Mouse (Mus musculus) liver, embryonic 13.5 days (tissue): ENCODE results near the gene Pald1. TPM values are rescaled to one million over a fixed set of nuclear protein-coding genes. Genes with fewer than 3 reads are reported as not detected.
A peak's percentile ranks its signal among the peaks of the same experiment; 100 is the strongest.

Source experiments
- ATAC-seq: fragments of 200-750 bp; cut with Nextera tagmentation; 2 replicates; pipeline ENCODE4 v1.8.0; 2017; ENCODE audit warnings: low read depth, mild to moderate bottlenecking, moderate number of reproducible peaks, moderate library complexity
- DNase-seq: peaks from one replicate; pipeline ENCODE4 v3.0.0; 2022
- H3K27ac ChIP-seq: fragments of 300-500 bp; sonication (generic); 2 replicates; pipeline ENCODE4 v1.5.1; 2015; ENCODE audit warnings: moderate library complexity, mild to moderate bottlenecking, inconsistent platforms
- H3K27me3 ChIP-seq: fragments of 300-500 bp; sonication (generic); 2 replicates; pipeline ENCODE4 v1.6.1; 2015; ENCODE audit warnings: mild to moderate bottlenecking, inconsistent platforms
- H3K36me3 ChIP-seq: fragments of 300-500 bp; sonication (generic); 2 replicates; pipeline ENCODE4 v1.6.1; 2015; ENCODE audit warnings: mild to moderate bottlenecking, inconsistent platforms
- H3K4me1 ChIP-seq: fragments of 300-500 bp; sonication (generic); replicated peaks from 2 replicates; pipeline ENCODE4 v1.6.1; 2015; ENCODE audit warnings: inconsistent platforms
- H3K4me2 ChIP-seq: fragments of 300-500 bp; sonication (generic); 2 replicates; pipeline ENCODE4 v1.6.1; 2015; ENCODE audit warnings: inconsistent platforms, mild to moderate bottlenecking, moderate library complexity
- H3K4me3 ChIP-seq: fragments of 300-500 bp; sonication (generic); replicated peaks from 2 replicates; pipeline ENCODE4 v1.5.1; 2015; ENCODE audit warnings: mild to moderate bottlenecking, inconsistent platforms
- H3K9ac ChIP-seq: fragments of 300-500 bp; sonication (generic); 2 replicates; pipeline ENCODE4 v1.6.1; 2015; ENCODE audit warnings: mild to moderate bottlenecking, inconsistent platforms
- H3K9me3 ChIP-seq: fragments of 300-500 bp; sonication (generic); replicated peaks from 2 replicates; pipeline ENCODE4 v1.6.1; 2016; ENCODE audit warnings: inconsistent platforms
- WGBS: fragments of 180-500 bp; shearing (Covaris S2); methylation state at CpG from one replicate; pipeline ENCODE4 v1.1.7; 2015; ENCODE audit not compliant: insufficient replicate concordance; 5-methylcytosine and 5-hydroxymethylcytosine counted together
- polyA plus RNA-seq: library from polyadenylated mRNA; unstranded; fragments of >200 nt; fragmentation: Nextera tagmentation; extraction: Ambion mirVana; gene quantifications from 2 replicates; pipeline ENCODE4 v1.2.1, GENCODE M21; 2015

The Pald1 gene
- 6.1 and 7.7 TPM in 2 replicates for polyA plus RNA-seq

DNA sequence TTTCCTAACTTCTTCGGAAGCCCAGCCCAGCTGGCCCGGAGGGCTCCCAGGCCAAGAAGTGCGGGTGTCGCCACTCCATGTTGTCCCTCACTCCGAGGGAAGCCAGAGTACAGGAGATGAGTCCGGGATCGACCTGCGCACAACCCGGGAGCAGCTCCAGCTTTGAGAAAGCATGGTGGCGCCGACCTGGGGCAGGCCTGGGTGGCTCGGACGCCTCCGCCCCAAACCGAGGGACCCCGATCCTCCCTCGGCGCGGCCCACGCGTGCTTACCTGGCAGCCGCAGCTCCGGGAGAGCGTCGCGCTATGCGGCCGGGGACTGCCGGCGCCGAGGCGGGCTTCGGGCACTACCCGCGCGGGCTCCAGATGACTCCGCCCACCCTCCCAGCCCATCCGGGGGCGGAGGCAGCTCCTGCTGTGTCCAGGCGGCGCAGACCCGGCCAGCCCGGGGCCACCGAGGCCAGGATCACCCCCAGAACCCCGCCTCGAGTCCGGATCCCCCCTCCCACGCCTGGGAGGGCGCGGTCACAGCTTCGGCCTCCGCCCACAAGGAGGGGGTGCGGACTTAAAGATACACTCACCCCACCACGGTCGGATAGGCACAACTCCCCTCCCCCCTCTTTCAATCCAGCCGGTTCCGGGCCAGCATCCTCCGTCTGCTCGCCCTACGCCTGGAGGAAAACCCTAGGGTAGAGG lies at the start of gene Pald1:
Gene Pald1, minus strand, starts transcription at position 510 of the 694 bp plus-strand sequence.
- ATAC-seq, result peak; percentile 76
- whole genome bisulfite sequencing, result under 1% methylated on average over 59 of the region's 60 CpGs
- H3K4me3 ChIP-seq, result peak within 1 kb of the TSS; percentile 63
- peaks cover 66% of the 10 kb centered on the region for H3K27me3 ChIP-seq
- DNase-seq, result peak; percentile 33
- H3K36me3 ChIP-seq, result no peaks in the 10 kb centered on the region
- peaks cover 52% of the 10 kb centered on the region for H3K4me1 ChIP-seq
- peak within 1 kb of the TSS; percentile 32 for H3K27ac ChIP-seq
- no peaks in the 10 kb centered on the region for H3K9me3 ChIP-seq
- H3K4me2 ChIP-seq, result peak within 1 kb of the TSS; percentile 75
- H3K9ac ChIP-seq, result peak within 1 kb of the TSS; percentile 71

DNA sequence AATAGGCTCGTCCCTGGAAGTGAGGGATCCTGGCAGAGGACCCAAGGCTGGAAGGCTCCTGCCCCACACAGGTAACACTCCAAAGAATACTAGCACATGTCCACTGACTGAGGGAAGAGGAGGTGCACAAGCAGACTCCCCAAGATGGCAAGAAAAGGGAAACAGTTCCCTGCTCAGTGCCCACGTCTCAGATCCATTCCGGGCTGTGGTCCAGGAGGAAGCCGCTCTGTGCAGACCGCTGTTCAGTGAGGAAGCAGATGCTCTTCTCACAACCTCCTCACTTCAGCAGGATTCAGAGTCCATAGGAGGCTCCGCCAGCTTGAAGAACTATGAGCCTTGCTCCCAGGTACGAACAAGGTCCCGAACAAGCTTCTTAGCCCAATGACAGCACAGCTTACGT lies 48.0 kb upstream of the Pald1 start:
- WGBS, result 90% methylated on average over 9 of the region's 9 CpGs
- no peak overlapping the region for H3K4me2 ChIP-seq
- DNase-seq, result no peak
- no peak for ATAC-seq
- H3K4me1 ChIP-seq, result peaks cover 22% of the 10 kb centered on the region
- H3K27ac ChIP-seq, result no peak overlapping the region
- no peak overlapping the region for H3K4me3 ChIP-seq
- no peaks in the 10 kb centered on the region for H3K9me3 ChIP-seq
- no peaks in the 10 kb centered on the region for H3K27me3 ChIP-seq
- H3K36me3 ChIP-seq, result peaks cover 67% of the 10 kb centered on the region
- H3K9ac ChIP-seq, result no peak overlapping the region

DNA sequence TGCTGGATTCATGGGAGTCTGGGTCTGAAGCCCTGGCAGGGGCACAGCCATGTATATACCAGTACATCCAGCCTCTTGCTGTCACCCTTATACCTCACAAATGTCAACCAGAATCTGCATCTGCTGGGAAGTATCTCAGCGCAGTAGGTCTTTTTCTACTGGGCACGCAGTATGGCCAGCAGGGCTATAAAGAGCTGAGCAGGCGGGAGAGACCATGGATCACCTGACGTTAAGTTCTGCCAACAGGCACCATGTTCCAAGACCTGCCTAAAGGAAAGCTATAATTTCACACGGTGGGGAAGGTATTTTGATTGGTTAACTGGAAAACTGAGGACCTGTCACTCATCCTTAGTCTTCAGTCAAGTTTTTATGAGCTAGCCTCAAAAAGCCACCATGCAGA lies 45.7 kb upstream of the Pald1 start:
- H3K27me3 ChIP-seq, result no peaks in the 10 kb centered on the region
- DNase-seq, result no peak
- no peak overlapping the region for H3K4me2 ChIP-seq
- H3K4me3 ChIP-seq, result no peak overlapping the region
- ATAC-seq, result no peak
- 90% methylated on average over 5 of the region's 5 CpGs for WGBS
- no peaks in the 10 kb centered on the region for H3K9me3 ChIP-seq
- peaks cover 44% of the 10 kb centered on the region for H3K36me3 ChIP-seq
- no peak overlapping the region for H3K27ac ChIP-seq
- H3K9ac ChIP-seq, result no peak overlapping the region
- H3K4me1 ChIP-seq, result peaks cover 45% of the 10 kb centered on the region

DNA sequence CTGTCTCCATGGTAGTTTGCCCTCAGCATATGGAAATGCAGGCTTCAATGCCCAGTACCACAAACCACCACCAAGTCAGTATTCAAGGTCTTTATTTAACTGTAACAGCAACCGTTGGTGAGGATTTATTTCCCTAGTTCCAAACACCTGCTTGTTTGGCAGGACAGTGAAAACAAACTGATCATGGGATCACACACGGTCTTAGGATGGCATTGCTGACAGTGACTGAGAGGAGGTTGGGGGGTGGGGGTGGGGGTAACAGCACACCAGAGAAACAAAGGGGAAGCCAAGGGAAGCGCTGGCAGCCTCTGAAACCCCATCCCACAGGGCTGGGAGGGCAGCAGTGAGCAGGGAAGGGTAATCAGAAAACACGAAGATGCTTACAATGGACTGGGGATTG lies 45.1 kb upstream of the Pald1 start:
- ATAC-seq, result no peak
- WGBS, result 63% methylated on average over 4 of the region's 4 CpGs
- no peak overlapping the region for H3K4me2 ChIP-seq
- H3K9me3 ChIP-seq, result no peaks in the 10 kb centered on the region
- peaks cover 48% of the 10 kb centered on the region for H3K4me1 ChIP-seq
- no peak overlapping the region for H3K9ac ChIP-seq
- peaks cover 38% of the 10 kb centered on the region for H3K36me3 ChIP-seq
- H3K27ac ChIP-seq, result no peak overlapping the region
- no peaks in the 10 kb centered on the region for H3K27me3 ChIP-seq
- DNase-seq, result no peak
- H3K4me3 ChIP-seq, result no peak overlapping the region

DNA sequence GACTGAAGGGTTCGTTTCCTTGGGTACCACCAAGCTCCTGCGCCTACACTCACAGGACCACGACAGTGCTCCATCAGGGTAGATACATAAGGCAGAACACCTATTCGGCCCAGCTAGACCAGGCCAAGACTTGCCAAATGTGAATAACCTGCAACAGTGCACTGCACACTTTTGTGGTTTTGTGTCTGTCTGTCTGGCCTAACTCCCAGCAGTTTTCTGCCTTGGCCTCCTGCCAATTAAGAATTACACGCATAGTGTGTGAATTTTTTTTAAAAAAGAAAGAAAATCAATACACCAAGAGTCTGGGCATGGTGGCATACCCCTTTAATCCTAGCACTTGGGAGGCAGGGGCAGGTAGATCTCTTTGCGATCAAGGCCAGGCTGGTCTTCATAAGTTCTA lies 44.6 kb upstream of the Pald1 start:
- Histone ChIP-seq H3K4me2 (no peak overlapping the region), H3K4me1 (peaks cover 53% of the 10 kb centered on the region), H3K9ac (no peak overlapping the region), H3K9me3 (no peaks in the 10 kb centered on the region), H3K27me3 (no peaks in the 10 kb centered on the region), H3K36me3 (peaks cover 34% of the 10 kb centered on the region), H3K4me3 (no peak overlapping the region), H3K27ac (0 out of 2 replicates have a peak overlapping the region, but pooled peaks have one; percentile 71)
- ATAC-seq (no peak), DNase-seq (no peak)
- 79% methylated on average over 6 of the region's 6 CpGs for WGBS

DNA sequence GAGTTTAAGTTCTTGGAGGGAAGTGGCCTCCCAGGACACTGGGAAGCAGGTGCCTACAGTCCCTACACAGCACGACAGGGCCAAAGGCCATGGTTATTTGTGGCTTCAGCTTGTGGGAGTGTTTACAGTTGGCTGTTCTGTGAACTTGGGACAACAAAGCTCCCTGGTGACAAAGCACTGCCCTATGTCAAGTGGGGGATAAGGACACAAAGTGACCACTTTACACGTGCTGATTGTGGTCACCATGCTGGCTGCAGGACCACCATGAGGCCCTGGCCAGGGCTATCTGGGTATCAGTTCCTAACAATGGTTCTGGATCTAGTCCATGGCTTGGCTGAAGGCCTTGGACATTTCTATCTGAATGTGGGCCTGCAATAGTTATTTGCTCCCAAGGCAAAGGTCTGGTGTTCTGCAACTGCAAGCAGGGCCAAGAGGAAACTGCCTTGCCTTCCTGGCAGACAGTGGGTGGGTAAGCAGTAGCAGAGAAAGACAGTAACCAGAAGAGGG lies 43.0 kb upstream of the Pald1 start:
- Histone ChIP-seq H3K9ac (no peak overlapping the region), H3K27me3 (peaks cover 1% of the 10 kb centered on the region; the same call in 1 of the 2 replicates), H3K4me1 (peaks cover 54% of the 10 kb centered on the region), H3K27ac (peak overlapping the region; percentile 71), H3K4me3 (no peak overlapping the region), H3K36me3 (peaks cover 21% of the 10 kb centered on the region), H3K9me3 (no peaks in the 10 kb centered on the region), H3K4me2 (no peak overlapping the region)
- WGBS, result 47% methylated on average over 2 of the region's 2 CpGs
- DNase-seq, result no peak
- ATAC-seq, result peak; percentile 49

DNA sequence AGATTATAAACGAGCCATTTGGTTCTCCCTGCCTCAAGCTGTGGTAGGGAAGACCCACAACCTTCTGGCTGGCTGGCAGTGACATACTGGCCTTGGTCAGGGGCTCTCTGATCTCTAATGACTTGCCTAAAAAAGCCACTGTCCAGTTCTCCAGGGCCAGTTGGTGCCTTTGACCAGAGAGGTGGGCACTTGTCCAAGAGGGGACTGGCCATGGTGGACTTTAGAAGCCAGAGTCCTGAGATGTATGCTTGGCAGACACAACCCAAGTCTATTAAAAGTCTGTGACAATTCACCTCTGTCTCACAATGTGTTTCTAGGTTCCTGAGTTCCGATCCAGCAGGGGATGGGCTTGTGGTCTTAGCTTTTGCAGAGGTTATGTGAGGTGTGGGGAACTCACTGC lies 41.7 kb upstream of the Pald1 start:
- no peak overlapping the region for H3K27ac ChIP-seq
- 62% methylated on average over 2 of the region's 2 CpGs for WGBS
- peaks cover 59% of the 10 kb centered on the region for H3K4me1 ChIP-seq
- H3K9me3 ChIP-seq, result no peaks in the 10 kb centered on the region
- H3K9ac ChIP-seq, result no peak overlapping the region
- ATAC-seq, result no peak
- peaks cover 14% of the 10 kb centered on the region for H3K27me3 ChIP-seq
- H3K36me3 ChIP-seq, result peaks cover 9% of the 10 kb centered on the region
- no peak overlapping the region for H3K4me2 ChIP-seq
- no peak for DNase-seq
- no peak overlapping the region for H3K4me3 ChIP-seq

DNA sequence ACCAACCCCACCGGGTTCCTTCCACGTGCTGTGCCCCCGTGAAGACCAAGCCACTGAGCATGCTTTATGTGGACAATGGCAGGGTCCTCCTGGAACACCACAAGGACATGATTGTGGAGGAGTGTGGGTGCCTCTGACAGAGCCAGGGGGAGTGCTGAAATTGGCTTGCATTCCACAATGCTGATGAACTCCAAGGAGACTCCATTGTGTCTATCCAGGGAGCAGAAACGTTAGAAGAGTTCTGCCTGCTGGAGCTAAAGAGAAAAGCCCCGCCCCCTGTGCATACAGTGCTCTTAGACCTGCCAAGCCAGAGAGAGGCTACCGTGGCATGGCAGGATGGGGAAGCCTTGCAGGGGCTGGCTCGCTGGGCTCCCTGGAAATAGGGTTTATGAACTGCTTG lies 41.2 kb upstream of the Pald1 start:
- Histone ChIP-seq H3K4me1 (peaks cover 64% of the 10 kb centered on the region), H3K36me3 (peaks cover 3% of the 10 kb centered on the region; the same call in 1 of the 2 replicates), H3K27ac (no peak overlapping the region), H3K4me3 (no peak overlapping the region), H3K9me3 (no peaks in the 10 kb centered on the region), H3K4me2 (no peak overlapping the region), H3K9ac (no peak overlapping the region), H3K27me3 (peaks cover 19% of the 10 kb centered on the region)
- DNase-seq (no peak), ATAC-seq (no peak)
- 24% methylated on average over 7 of the region's 7 CpGs for WGBS

DNA sequence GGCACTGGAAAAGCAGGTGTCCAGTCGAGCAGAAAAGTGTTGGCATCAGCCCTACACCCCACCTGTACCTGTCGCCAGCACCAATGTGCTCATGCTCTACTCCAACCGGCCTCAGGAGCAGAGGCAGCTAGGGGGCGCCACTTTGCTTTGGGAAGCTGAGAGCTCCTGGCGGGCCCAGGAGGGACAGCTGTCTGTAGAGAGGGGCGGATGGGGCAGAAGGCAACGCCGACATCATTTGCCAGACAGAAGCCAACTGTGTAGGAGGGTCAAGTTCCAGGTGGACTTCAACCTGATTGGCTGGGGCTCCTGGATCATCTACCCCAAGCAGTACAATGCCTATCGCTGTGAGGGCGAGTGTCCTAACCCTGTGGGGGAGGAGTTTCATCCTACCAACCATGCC lies 40.0 kb upstream of the Pald1 start:
- WGBS, result 51% methylated on average over 10 of the region's 10 CpGs

DNA sequence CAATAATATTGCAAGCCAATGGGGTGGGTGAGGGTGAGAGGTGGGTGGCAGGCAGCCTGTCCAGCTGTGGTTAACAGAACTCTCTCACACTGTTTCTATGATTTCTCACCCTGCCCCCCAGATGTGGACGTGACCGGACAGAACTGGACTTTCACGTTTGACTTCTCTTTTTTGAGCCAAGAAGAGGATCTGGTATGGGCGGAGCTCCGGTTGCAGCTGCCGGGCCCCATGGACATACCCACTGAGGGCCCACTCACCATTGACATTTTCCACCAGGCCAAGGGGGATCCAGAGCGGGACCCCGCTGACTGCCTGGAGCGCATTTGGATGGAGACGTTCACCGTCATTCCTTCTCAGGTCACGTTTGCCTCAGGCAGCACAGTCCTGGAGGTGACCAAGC lies 39.5 kb upstream of the Pald1 start:
- H3K4me1 ChIP-seq, result peaks cover 70% of the 10 kb centered on the region
- no peak overlapping the region for H3K27ac ChIP-seq
- 54% methylated on average over 12 of the region's 12 CpGs for WGBS
- H3K27me3 ChIP-seq, result peaks cover 36% of the 10 kb centered on the region
- ATAC-seq, result no peak
- H3K4me3 ChIP-seq, result no peak overlapping the region
- no peak overlapping the region for H3K4me2 ChIP-seq
- H3K9me3 ChIP-seq, result no peaks in the 10 kb centered on the region
- no peak overlapping the region for H3K9ac ChIP-seq
- H3K36me3 ChIP-seq, result no peaks in the 10 kb centered on the region
- no peak for DNase-seq

More for the DNA sequence above, 40.0 kb upstream of the Pald1 start:
- H3K9ac ChIP-seq, result no peak overlapping the region
- no peak overlapping the region for H3K4me2 ChIP-seq
- peaks cover 70% of the 10 kb centered on the region for H3K4me1 ChIP-seq
- H3K9me3 ChIP-seq, result no peaks in the 10 kb centered on the region
- ATAC-seq, result peak; percentile 11; the same call in 1 of the 2 replicates
- no peak for DNase-seq
- H3K4me3 ChIP-seq, result no peak overlapping the region
- H3K27me3 ChIP-seq, result peaks cover 31% of the 10 kb centered on the region
- no peak overlapping the region for H3K27ac ChIP-seq
- no peaks in the 10 kb centered on the region for H3K36me3 ChIP-seq

DNA sequence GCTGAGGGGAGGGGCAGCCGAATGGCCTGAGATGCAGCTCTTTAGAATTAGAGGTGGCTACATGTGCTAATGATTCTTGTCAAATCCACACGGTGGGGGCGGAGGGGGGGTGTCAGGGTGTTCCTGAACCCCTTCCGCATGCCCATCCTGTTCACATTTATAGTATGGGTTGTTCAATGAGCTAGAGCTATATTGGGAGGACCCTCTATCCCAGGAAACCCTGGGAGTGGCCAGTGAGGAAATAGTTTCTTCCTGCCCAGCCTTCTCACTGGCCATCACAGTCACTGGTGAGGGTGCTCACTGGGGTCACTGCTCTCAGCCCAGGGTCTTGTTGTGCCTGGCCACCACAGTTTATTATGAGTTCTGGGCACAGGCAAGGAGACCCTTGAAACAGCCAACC lies 36.7 kb upstream of the Pald1 start:
- no peak for DNase-seq
- H3K9ac ChIP-seq, result no peak overlapping the region
- H3K4me2 ChIP-seq, result no peak overlapping the region
- no peaks in the 10 kb centered on the region for H3K9me3 ChIP-seq
- peaks cover 60% of the 10 kb centered on the region for H3K27me3 ChIP-seq
- no peak overlapping the region for H3K27ac ChIP-seq
- H3K36me3 ChIP-seq, result no peaks in the 10 kb centered on the region
- no peak overlapping the region for H3K4me3 ChIP-seq
- H3K4me1 ChIP-seq, result peaks cover 66% of the 10 kb centered on the region
- 34% methylated on average over 4 of the region's 4 CpGs for WGBS
- no peak for ATAC-seq

DNA sequence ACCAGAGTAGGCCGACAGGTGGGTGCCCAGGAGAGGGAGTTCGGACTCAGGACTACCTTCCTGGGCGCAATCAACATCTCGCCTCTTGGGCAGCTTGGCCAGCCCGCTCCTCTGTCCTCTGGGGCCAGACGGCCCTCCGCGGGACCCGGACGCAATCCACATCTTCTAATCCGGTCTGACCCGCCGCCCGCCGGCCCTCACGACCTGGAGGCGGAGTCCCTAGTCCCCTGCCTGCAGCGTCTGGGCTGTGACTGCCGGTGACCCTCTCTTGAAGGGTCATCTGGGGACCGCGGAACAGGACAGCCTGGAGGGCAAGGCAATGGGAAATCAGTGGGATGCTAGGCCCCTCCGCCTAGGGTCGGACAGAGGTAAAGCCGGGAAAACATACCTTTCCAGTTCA lies 35.8 kb upstream of the Pald1 start:
- Histone ChIP-seq H3K27ac (no peak overlapping the region), H3K4me3 (peak overlapping the region; percentile 26), H3K4me1 (peaks cover 66% of the 10 kb centered on the region), H3K9ac (no peak overlapping the region), H3K27me3 (peaks cover 60% of the 10 kb centered on the region), H3K36me3 (no peaks in the 10 kb centered on the region), H3K4me2 (peak overlapping the region; percentile 68; the same call in 1 of the 2 replicates), H3K9me3 (no peaks in the 10 kb centered on the region)
- no peak for DNase-seq
- 8% methylated on average over 24 of the region's 24 CpGs for WGBS
- ATAC-seq, result no peak
